Mouse (Mus musculus) left cerebral cortex, adult 9 months (tissue): ENCODE data around the gene Cela1.

Experiments
- DNase-seq, 2 experiments: peaks; one replicate each; pipeline ENCODE4 v3.0.0; 2022; ENCODE audit warnings: low spot score in 2 of 2

Cela1 gene

DNA sequence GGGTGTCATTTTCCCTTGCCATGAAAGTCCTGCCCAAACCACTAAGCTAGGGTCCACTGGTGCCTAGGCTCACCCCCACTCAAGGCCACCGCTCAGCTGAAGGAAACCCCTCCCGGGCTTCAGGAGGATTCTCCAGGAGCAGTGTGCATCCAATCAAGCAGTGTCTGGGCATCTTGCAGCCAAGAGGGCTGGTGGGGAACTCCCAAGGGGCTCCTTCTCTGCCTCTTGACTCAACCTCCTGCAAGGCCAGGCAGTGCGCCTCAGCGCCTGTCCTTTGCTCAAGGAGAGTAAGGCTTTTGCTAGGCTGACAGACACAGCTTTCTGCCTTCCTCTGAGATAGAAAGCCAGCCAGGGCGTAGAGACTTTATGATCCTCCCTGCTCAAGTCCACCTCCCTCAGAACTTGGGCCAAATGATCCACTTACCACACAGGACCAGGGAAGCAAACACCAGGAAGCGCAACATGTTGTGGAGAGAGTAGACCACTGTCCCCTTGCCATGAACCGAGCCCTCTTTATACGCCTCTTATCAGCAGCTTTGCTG is at the start of gene Cela1:
TSS of gene Cela1 (minus strand) at position 492 of the 542 bp plus-strand sequence.
- DNase-seq = no peak

DNA sequence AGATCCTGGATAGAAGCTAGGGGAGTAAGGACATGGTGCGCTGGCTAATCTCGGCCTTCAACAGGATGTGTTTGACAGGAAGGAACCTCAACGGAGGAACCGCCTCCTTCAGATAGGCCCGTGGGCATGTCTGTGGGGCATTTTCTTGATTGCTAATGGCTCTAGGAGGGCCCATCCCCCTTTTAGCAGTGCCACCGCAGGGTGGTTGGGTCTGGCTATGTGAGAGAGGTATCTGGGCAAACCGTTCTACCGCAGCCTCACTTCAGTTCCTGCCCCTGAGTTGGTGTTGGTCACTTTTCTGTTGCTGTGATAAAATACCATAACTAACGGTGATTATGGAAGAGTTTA is 48.2 kb upstream of the Cela1 start:
- no peak for DNase-seq

DNA sequence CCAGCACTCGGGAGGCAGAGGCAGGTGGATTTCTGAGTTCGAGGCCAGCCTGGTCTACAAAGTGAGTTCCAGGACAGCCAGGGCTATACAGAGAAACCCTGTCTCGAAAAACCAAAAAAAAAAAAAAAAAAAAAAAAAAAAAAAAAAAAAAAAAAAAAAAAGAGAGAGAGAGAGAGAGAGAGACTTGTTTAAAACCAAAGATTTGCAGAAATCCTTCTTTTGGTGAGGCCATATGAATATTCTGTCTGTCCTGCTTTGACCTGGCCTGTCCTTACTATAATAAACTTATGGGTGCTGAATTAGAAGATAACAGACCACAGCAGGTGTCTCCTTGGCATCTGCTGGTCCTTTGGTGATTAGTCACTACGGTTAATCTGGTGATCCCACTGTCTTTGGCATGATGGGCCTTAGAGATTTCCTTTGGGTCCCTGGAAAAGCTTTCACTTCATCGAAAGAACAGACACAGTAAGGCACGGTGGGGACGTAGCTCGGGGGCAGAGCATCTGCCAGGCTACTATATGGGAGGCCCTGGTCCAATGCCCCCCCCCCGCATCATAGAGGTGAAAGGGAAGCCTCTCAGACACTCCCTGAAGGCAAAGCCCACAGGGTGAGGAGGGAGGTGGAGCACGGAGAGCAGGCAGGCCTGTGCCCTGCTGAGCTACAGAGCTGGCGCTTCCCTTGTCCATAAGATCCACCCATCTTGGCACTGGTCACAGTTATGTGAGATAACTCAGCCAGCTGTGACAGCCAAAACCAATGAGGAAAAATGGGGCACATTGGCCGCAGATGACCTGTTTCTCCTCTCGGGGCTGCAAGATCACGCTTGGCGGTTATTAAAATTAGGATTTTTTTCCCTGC is 47.6 kb upstream of the Cela1 start:
- DNase-seq = no peak

DNA sequence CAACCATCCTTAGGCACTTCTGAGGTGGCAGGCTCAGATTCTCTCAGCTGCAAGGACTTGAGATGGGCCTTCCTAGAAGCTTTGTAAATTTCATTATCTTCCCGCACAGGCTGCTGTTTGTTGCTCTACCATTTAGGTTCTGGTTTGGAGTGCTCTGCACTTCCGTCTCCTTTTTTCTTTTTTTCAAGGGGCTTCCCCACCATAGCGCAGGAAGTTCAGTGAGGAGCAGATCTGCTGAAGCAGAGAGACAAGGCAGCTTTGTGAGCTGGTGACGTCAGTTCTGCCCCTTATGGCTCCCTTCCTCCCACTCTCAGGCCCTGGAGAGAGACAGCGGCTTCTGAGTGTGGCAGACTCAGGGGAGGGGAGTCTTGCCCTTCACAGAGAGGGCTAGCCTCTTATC is 44.9 kb upstream of the Cela1 start:
- DNase-seq = no peak

DNA sequence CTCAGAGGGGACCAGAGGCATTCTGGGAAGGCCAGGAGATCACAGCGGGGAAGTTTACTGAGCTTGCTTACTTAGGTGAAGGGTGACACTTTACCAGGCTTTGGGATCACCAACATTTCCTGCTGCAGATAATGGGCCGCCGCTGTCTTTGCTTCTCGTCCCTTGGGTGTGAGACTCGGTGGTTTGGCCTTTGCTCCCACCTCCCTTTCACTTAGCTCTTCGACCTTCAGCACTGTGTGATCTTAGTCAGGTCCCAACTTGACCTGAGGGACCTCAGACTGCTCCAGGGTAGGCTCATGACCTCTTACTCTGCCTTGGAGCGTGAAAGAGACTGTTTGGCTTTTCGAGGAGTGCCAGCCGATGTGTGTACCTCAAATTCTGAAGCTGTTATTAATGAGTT is 43.4 kb upstream of the Cela1 start:
- no peak for DNase-seq

DNA sequence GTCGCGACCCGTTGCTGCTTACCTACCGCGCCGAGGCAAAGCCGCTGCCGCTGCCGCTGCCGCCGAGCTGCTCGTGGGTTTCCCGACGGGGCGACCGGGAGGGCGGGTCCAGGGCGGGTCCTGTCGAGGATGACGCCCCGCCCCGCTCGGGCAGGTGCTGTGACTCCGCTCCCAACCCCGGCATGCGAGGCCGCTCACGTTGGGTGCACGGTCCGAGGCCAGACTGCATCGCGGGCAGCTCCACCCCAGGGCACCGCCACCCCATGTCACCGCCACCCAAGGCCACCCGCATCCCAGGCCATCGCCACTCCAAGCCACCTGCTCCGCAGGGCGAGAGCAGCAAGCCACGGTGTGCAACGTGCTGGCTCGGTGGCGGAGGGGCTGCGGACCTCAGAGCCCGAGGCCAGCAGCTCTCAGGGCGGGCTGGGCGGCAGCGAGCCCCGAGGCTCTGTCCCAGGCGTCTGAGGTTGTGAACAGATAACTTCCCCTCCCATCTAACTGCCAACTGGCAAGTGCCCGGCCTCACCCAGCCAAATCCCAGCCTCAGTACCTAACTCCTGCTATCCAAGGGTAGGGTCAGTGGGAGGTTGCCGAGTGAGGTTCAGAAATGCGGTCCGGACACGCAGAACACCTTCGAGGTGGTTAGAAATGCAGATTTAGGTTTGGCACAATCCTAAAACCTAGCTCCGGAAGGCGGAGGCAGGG is 41.7 kb upstream of the Cela1 start, which contains the start of gene Galnt6:
TSS of gene Galnt6 (minus strand) at position 96 of the 705 bp plus-strand sequence.
- DNase-seq = no peak

DNA sequence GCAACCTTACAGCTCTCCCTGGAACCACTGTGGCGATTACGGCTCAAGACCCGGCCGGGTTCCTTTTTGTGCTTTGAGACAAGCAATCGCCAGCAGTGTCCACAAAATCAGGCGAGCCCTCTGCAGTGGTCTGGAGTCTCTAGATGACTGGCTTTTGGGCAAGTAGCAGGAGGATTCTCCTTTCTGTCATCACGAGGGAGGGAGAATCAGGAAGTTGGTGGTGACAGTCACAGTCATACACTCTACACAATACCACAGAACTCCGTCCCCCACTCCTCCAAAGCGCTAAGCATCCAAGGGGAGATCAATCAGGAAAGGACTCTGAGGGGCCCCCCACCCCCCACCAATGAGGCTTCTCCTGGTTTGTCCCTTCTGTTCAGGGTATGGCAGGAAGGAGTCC is 40.9 kb upstream of the Cela1 start:
- DNase-seq = no peak

- DNase-seq = no peak
These were observed 40.1 kb upstream of the Cela1 start for GRCm38 (mm10) chr15:100727834-100728233.

DNA sequence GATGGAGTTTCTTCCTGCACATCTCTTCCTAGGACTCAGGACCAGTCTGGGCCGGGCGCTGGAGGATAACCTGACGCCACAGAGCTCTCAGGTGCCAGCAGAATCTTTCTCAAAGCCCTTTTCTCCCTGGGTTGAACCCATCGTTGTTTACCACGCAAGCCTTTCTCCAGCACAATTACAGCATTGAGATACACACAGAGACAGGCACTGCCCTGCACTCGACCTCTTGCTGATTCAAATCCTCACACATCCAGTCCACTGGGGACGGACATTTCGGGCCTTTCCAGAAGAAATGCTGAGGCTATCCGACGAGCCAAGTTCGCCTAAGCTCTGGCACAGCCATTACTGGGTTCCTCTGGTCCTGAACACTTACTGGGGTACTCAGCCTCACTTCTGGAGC is 39.0 kb upstream of the Cela1 start:
- DNase-seq = peak in 1 of 2 experiments; percentile 16

DNA sequence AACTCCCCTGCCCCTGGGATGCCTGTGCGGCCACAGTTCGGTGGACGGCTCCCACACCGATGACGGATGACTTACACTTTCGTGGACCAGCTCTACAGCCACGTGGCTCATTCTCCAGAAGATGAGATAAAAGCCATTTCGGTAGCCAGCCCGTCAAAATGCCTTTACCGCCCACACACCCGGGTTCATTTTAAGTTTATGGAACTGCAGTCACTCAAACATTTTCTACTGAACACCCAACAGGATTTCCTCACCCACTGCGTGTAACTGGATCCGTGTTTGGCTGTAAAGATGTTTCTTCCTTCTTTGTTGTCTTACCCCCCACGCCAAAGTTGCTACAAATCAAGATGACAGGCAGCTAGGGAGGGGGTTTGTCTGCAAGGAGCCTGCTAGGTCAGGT is 35.8 kb upstream of the Cela1 start:
- no peak for DNase-seq

GRCm38 (mm10) chr15:100722564-100722963 is 34.8 kb upstream of the Cela1 start:
- DNase-seq = no peak

DNA sequence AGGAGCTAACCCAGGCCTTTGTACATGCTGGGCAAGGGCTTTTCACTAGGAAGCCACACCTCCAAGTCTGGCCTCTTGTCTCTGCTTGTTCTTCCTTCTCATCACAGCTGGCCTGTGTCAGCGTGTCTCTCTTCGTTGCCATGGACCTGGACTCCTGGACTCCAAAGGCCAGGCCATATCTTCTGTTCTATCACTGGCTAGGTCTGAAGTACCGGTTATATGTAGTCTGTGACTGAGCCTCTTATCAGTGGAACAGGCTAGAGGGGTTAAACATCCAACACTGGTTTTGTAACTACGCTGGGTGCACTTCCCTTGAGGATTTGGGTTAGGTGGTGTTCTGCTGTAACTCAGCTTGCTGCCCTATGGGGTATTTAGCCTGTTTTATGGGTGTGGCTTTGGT is 34.3 kb upstream of the Cela1 start:
- DNase-seq = no peak

DNA sequence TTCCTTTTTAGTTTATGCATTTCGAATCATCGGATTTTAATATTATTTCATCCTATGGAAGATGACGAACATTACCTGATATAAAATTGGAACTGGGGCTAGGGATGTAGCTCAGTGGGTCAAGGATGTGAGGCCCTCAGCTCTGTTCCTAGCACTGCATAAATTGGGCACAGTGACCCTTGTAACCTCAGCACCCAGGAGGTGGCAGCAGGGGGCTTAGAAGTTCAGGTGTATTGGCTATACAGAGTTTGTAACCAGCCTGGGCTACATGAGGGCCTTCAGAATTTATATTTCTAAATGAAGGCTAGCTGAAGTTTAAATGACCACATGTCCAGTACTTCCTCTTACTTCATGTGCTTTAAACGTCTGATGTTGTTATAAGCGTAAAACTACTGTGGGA is 33.7 kb upstream of the Cela1 start:
- no peak for DNase-seq

GRCm38 (mm10) chr15:100720066-100720465 is 32.3 kb upstream of the Cela1 start:
- no peak for DNase-seq

GRCm38 (mm10) chr15:100719217-100719616 is 31.5 kb upstream of the Cela1 start:
- no peak for DNase-seq

DNA sequence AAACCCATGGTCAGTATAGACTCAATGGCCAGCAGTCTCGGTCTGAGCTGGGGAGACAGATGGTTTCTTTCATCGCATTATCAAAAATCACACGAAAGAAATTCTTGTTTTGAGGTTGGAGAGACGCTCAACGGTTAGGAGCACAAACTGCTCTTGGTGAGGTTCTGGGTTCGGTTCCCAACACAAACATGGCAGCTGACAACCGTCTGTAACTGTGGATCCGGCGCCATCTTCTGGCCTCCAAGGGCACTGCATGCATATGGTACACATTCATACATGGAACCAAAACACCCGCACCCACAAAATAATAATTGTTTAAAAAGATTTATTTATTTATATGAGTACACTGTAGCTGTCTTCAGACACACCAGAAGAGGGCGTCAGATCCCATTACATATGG is 30.9 kb upstream of the Cela1 start:
- no peak for DNase-seq

GRCm38 (mm10) chr15:100717933-100718332 is 30.2 kb upstream of the Cela1 start:
- DNase-seq = no peak

DNA sequence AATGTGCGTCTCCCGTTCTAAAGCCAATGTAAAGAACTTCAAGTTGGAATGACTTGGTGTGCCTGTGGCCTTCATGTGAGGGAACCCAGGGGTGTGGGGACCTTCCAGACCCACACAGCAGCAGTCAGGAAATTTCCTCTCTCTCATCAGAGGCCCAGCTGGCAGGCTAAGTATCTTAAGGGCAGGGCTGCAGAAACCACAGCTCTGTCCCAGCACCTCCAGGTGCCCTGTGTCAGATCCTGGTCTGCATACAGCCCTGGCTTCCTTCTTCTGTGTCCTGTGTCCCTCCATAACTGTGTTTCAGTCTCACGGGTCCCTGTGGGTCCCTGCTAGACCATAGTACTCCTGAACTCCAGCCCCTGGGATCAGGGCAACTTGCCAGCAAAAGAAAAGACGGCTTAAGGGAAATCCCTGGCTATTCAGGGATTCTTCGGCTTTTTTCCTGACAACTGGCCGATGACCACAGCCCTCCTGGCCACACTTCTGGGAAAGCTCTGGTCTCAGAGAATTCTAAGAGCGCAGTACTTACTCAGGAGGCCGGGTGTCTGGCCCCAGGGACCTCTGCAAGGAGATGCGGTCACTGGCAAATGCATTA is 27.8 kb upstream of the Cela1 start:
- DNase-seq = no peak

DNA sequence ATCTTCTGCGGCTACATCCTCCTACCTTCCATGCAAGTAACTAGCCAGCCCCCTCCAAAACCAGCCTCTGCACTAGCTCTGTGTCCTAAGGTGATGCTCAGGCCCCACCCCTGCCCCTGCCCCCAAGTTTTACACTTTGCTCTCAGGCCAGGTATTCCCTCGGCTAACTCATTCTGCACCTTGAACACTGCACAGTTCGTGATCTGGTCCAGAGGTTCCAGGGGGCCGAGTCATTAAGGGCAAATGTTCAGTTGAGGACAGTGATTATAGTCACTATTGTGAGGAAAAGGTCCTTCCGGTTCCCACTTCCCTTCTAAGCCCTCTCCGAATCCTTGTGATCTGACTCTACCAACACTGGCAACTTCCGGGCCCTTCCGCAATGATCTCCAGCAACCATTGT is 26.7 kb upstream of the Cela1 start:
- no peak for DNase-seq

GRCm38 (mm10) chr15:100710838-100711237 is 23.1 kb upstream of the Cela1 start:
- no peak for DNase-seq

GRCm38 (mm10) chr15:100708433-100709078 is 20.8 kb upstream of the Cela1 start:
- DNase-seq = no peak

GRCm38 (mm10) chr15:100706226-100706625 is 18.5 kb upstream of the Cela1 start:
- DNase-seq = no peak
